Mouse (Mus musculus) forebrain, embryonic 10.5 days (tissue): ENCODE data around the gene Npr2. TPM values are rescaled to one million over a fixed set of nuclear protein-coding genes. Genes with fewer than 3 reads are reported as not detected.

ENCODE experiments used
- DNase-seq: peaks from one replicate; pipeline ENCODE4 v3.0.0-alpha.2; 2017; ENCODE audit warnings: low spot score; ENCODE audit errors: extremely low spot score
- H3K27ac ChIP-seq: fragments of 300-500 bp; sonication (generic); 2 replicates; pipeline ENCODE4 v1.5.1; 2016; ENCODE audit warnings: mild to moderate bottlenecking
- H3K27me3 ChIP-seq: fragments of 300-500 bp; sonication (generic); 2 replicates; pipeline ENCODE4 v1.6.1; 2016; ENCODE audit warnings: mild to moderate bottlenecking; ENCODE audit not compliant: poor library complexity, severe bottlenecking
- H3K36me3 ChIP-seq: fragments of 300-500 bp; sonication (generic); replicated peaks from 2 replicates; pipeline ENCODE4 v1.6.1; 2016; ENCODE audit warnings: mild to moderate bottlenecking, moderate library complexity
- H3K4me1 ChIP-seq: fragments of 300-500 bp; sonication (generic); 2 replicates; pipeline ENCODE4 v1.6.1; 2016
- H3K4me3 ChIP-seq: fragments of 300-500 bp; sonication (generic); 2 replicates; pipeline ENCODE4 v1.5.1; 2016; ENCODE audit warnings: mild to moderate bottlenecking, moderate library complexity
- H3K9me3 ChIP-seq: fragments of 300-500 bp; sonication (generic); 2 replicates; pipeline ENCODE4 v1.6.1; 2016; ENCODE audit warnings: mild to moderate bottlenecking, moderate library complexity
- WGBS: fragments of 180-500 bp; shearing (Covaris S2); methylation state at CpG from one replicate; pipeline ENCODE4 v1.1.7; 2016; 5-methylcytosine and 5-hydroxymethylcytosine counted together
- polyA plus RNA-seq: library from polyadenylated mRNA; unstranded; fragments of >200 nt; fragmentation: Nextera tagmentation; extraction: Ambion mirVana; gene quantifications from 2 replicates; pipeline ENCODE4 v1.2.1, GENCODE M21; 2016

Npr2 gene
- polyA plus RNA-seq, 1 experiment from 2014 or later = 5.4 TPM

- WGBS = 89% methylated on average over 7 of the region's 7 CpGs
- DNase-seq = peak; percentile 9
- Histone ChIP-seq H3K4me1 (no peaks in the 10 kb centered on the region), H3K36me3 (no peaks in the 10 kb centered on the region), H3K4me3 (no peak overlapping the region), H3K27ac (no peak overlapping the region), H3K9me3 (no peaks in the 10 kb centered on the region), H3K27me3 (no peaks in the 10 kb centered on the region)
Measured at GRCm38 (mm10) chr4:43598650-43599380, 32.9 kb upstream of the Npr2 start.

GRCm38 (mm10) chr4:43600195-43600934 lies 31.4 kb upstream of the Npr2 start:
- DNase-seq = peak; percentile 9
- H3K36me3 ChIP-seq = no peaks in the 10 kb centered on the region
- H3K9me3 ChIP-seq = no peaks in the 10 kb centered on the region
- H3K27me3 ChIP-seq = no peaks in the 10 kb centered on the region
- H3K27ac ChIP-seq = no peak overlapping the region
- 82% methylated on average over 9 of the region's 9 CpGs for WGBS
- no peak overlapping the region for H3K4me3 ChIP-seq
- H3K4me1 ChIP-seq = no peaks in the 10 kb centered on the region

- DNase-seq = peak; percentile 2
- no peaks in the 10 kb centered on the region for H3K4me1 ChIP-seq
- H3K9me3 ChIP-seq = no peaks in the 10 kb centered on the region
- no peaks in the 10 kb centered on the region for H3K36me3 ChIP-seq
- no peak overlapping the region for H3K4me3 ChIP-seq
- WGBS = 73% methylated on average over 3 of the region's 3 CpGs
- no peak overlapping the region for H3K27ac ChIP-seq
- H3K27me3 ChIP-seq = no peaks in the 10 kb centered on the region
Measured at GRCm38 (mm10) chr4:43604099-43604498, 27.6 kb upstream of the Npr2 start.

- no peak overlapping the region for H3K27ac ChIP-seq
- peak; percentile 11 for DNase-seq
- no peaks in the 10 kb centered on the region for H3K36me3 ChIP-seq
- H3K27me3 ChIP-seq = no peaks in the 10 kb centered on the region
- H3K4me1 ChIP-seq = no peaks in the 10 kb centered on the region
- H3K9me3 ChIP-seq = no peaks in the 10 kb centered on the region
- 80% methylated on average over 9 of the region's 9 CpGs for WGBS
- no peak overlapping the region for H3K4me3 ChIP-seq
Measured at GRCm38 (mm10) chr4:43604751-43605685, 26.7 kb upstream of the Npr2 start.

GRCm38 (mm10) chr4:43612534-43612933 lies 19.2 kb upstream of the Npr2 start:
- no peak overlapping the region for H3K4me3 ChIP-seq
- H3K27ac ChIP-seq = no peak overlapping the region
- H3K9me3 ChIP-seq = no peaks in the 10 kb centered on the region
- no peaks in the 10 kb centered on the region for H3K36me3 ChIP-seq
- no peaks in the 10 kb centered on the region for H3K27me3 ChIP-seq
- WGBS = 76% methylated on average over 10 of the region's 10 CpGs
- no peaks in the 10 kb centered on the region for H3K4me1 ChIP-seq
- peak; percentile 10 for DNase-seq

GRCm38 (mm10) chr4:43613060-43613730 lies 18.5 kb upstream of the Npr2 start:
- Histone ChIP-seq H3K4me3 (no peak overlapping the region), H3K36me3 (no peaks in the 10 kb centered on the region), H3K4me1 (no peaks in the 10 kb centered on the region), H3K9me3 (no peaks in the 10 kb centered on the region), H3K27me3 (no peaks in the 10 kb centered on the region), H3K27ac (no peak overlapping the region)
- WGBS = 67% methylated on average over 3 of the region's 3 CpGs
- peak; percentile 5 for DNase-seq

GRCm38 (mm10) chr4:43620146-43620778 lies 11.5 kb upstream of the Npr2 start:
- H3K27ac ChIP-seq = no peak overlapping the region
- H3K4me3 ChIP-seq = no peak overlapping the region
- WGBS = 86% methylated on average over 4 of the region's 4 CpGs
- no peaks in the 10 kb centered on the region for H3K36me3 ChIP-seq
- H3K27me3 ChIP-seq = no peaks in the 10 kb centered on the region
- DNase-seq = peak; percentile 10
- H3K4me1 ChIP-seq = no peaks in the 10 kb centered on the region
- H3K9me3 ChIP-seq = peaks cover 12% of the 10 kb centered on the region

- peaks cover 36% of the 10 kb centered on the region for H3K27me3 ChIP-seq
- no peak overlapping the region for H3K27ac ChIP-seq
- peaks cover 44% of the 10 kb centered on the region for H3K4me1 ChIP-seq
- peak; percentile 16 for DNase-seq
- H3K4me3 ChIP-seq = no peak overlapping the region
- no peaks in the 10 kb centered on the region for H3K36me3 ChIP-seq
- peaks cover 24% of the 10 kb centered on the region for H3K9me3 ChIP-seq
- WGBS = 41% methylated on average over 20 of the region's 20 CpGs
Measured at GRCm38 (mm10) chr4:43629106-43629817, 2.5 kb upstream of the Npr2 start.

GRCm38 (mm10) chr4:43630030-43630581 lies 1.6 kb upstream of the Npr2 start:
- 7% methylated on average over 5 of the region's 5 CpGs for WGBS
- H3K4me1 ChIP-seq = peaks cover 44% of the 10 kb centered on the region
- peaks cover 15% of the 10 kb centered on the region for H3K9me3 ChIP-seq
- no peaks in the 10 kb centered on the region for H3K36me3 ChIP-seq
- DNase-seq = peak; percentile 78
- H3K27me3 ChIP-seq = peaks cover 36% of the 10 kb centered on the region
- peak overlapping the region; percentile 79 for H3K4me3 ChIP-seq
- no peak overlapping the region for H3K27ac ChIP-seq

- no peaks in the 10 kb centered on the region for H3K36me3 ChIP-seq
- WGBS = 21% methylated on average over 5 of the region's 5 CpGs
- no peak for DNase-seq
- peak overlapping the region; percentile 90 for H3K27ac ChIP-seq
- H3K4me3 ChIP-seq = peak overlapping the region; percentile 79
- H3K27me3 ChIP-seq = peaks cover 36% of the 10 kb centered on the region
- peaks cover 10% of the 10 kb centered on the region for H3K9me3 ChIP-seq
- peaks cover 44% of the 10 kb centered on the region for H3K4me1 ChIP-seq
Measured at GRCm38 (mm10) chr4:43630671-43631045, 1.1 kb upstream of the Npr2 start.
